Mouse (Mus musculus): ENCODE data around the gene Rbp3. TPM values are rescaled to one million over a fixed set of nuclear protein-coding genes. Genes with fewer than 3 reads are reported as not detected.

Rbp3 gene
- total RNA-seq (2014; rRNA removed) (1.2 and 1.4 TPM in 2 replicates), polyA plus RNA-seq (2015; fragmentation: Nextera tagmentation; extraction: Ambion mirVana) (0.58 and 0.71 TPM in 2 replicates)

- Histone ChIP-seq H3K9ac (replicated peaks; ENCODE audit: low read length) (no peak within 1 kb of the TSS), H3K4me3 (ENCODE audit: low read length) (no peak within 1 kb of the TSS), H3K27me3 (ENCODE audit: insufficient read depth, low read length) (no peaks in the 10 kb centered on the region), H3K27ac (no peak within 1 kb of the TSS), H3K36me3 (ENCODE audit: insufficient read depth, low read length) (no peaks in the 10 kb centered on the region), H3K4me1 (ENCODE audit: insufficient read depth, low read length) (no peaks in the 10 kb centered on the region), H3K4me2 (ENCODE audit: low read depth, low read length) (no peak within 1 kb of the TSS), H3K9me3 (ENCODE audit: low read length) (no peaks in the 10 kb centered on the region)
- WGBS: 83% methylated on average over 5 of the region's 5 CpGs
- DNase-seq (ENCODE audit: low spot score) (no peak), ATAC-seq (no peak)
- no peak for TF ChIP-seq CTCF (IDR thresholded peaks at IDR 0.05; ENCODE audit: low read depth)
Measured at GRCm38 (mm10) chr14:33953761-33954160, at the start of gene Rbp3. Gene Rbp3, plus strand, starts transcription at chr14:33954003.

- no peak overlapping the region for H3K4me2 ChIP-seq (ENCODE audit: low read depth, low read length)
- ATAC-seq (no peak), DNase-seq (ENCODE audit: low spot score) (no peak)
- no peaks in the 10 kb centered on the region for H3K27me3 ChIP-seq (ENCODE audit: insufficient read depth, low read length)
- no peak overlapping the region for H3K4me3 ChIP-seq (ENCODE audit: low read length)
- no peak for TF ChIP-seq CTCF (IDR thresholded peaks at IDR 0.05; ENCODE audit: low read depth)
- H3K4me1 ChIP-seq (ENCODE audit: insufficient read depth, low read length): no peaks in the 10 kb centered on the region
- H3K36me3 ChIP-seq (ENCODE audit: insufficient read depth, low read length): no peaks in the 10 kb centered on the region
- no peak overlapping the region for H3K27ac ChIP-seq
- H3K9me3 ChIP-seq (ENCODE audit: low read length): no peaks in the 10 kb centered on the region
- no peak overlapping the region for H3K9ac ChIP-seq (replicated peaks; ENCODE audit: low read length)
Measured at GRCm38 (mm10) chr14:33904851-33905250, 49.0 kb upstream of the Rbp3 start.

- Histone ChIP-seq H3K27ac (no peak overlapping the region), H3K36me3 (ENCODE audit: insufficient read depth, low read length) (no peaks in the 10 kb centered on the region), H3K9me3 (ENCODE audit: low read length) (no peaks in the 10 kb centered on the region), H3K27me3 (ENCODE audit: insufficient read depth, low read length) (0 out of 2 replicates have a peak, but pooled peaks cover 3% of the 10 kb centered on the region), H3K4me3 (ENCODE audit: low read length) (no peak overlapping the region), H3K9ac (replicated peaks; ENCODE audit: low read length) (no peak overlapping the region), H3K4me2 (ENCODE audit: low read depth, low read length) (no peak overlapping the region), H3K4me1 (ENCODE audit: insufficient read depth, low read length) (no peaks in the 10 kb centered on the region)
- peak; percentile 67 for TF ChIP-seq CTCF (IDR thresholded peaks at IDR 0.05; ENCODE audit: low read depth)
- ATAC-seq (no peak), DNase-seq (ENCODE audit: low spot score) (peak; percentile 54)
- whole genome bisulfite sequencing: 34% methylated on average over 3 of the region's 3 CpGs
Measured at GRCm38 (mm10) chr14:33913727-33914126, 40.1 kb upstream of the Rbp3 start.

GRCm38 (mm10) chr14:33914206-33914605 is 39.6 kb upstream of the Rbp3 start:
- Histone ChIP-seq H3K9ac (replicated peaks; ENCODE audit: low read length) (no peak overlapping the region), H3K4me3 (ENCODE audit: low read length) (no peak overlapping the region), H3K4me2 (ENCODE audit: low read depth, low read length) (no peak overlapping the region), H3K9me3 (ENCODE audit: low read length) (no peaks in the 10 kb centered on the region), H3K27ac (no peak overlapping the region), H3K27me3 (ENCODE audit: insufficient read depth, low read length) (0 out of 2 replicates have a peak, but pooled peaks cover 3% of the 10 kb centered on the region), H3K36me3 (ENCODE audit: insufficient read depth, low read length) (no peaks in the 10 kb centered on the region), H3K4me1 (ENCODE audit: insufficient read depth, low read length) (no peaks in the 10 kb centered on the region)
- no peak for ATAC-seq
- no peak for DNase-seq (ENCODE audit: low spot score)
- WGBS: 74% methylated on average over 9 of the region's 9 CpGs
- TF ChIP-seq CTCF (IDR thresholded peaks at IDR 0.05; ENCODE audit: low read depth): no peak

- H3K27me3 ChIP-seq (ENCODE audit: insufficient read depth, low read length): peaks cover 16% of the 10 kb centered on the region; the same call in 1 of the 2 replicates
- WGBS: 16% methylated on average over 14 of the region's 14 CpGs
Measured at GRCm38 (mm10) chr14:33920727-33921559, 32.9 kb upstream of the Rbp3 start.

GRCm38 (mm10) chr14:33922771-33923167 is 31.0 kb upstream of the Rbp3 start:
- no peak for ATAC-seq
- H3K9me3 ChIP-seq (ENCODE audit: low read length): no peaks in the 10 kb centered on the region
- peaks cover 16% of the 10 kb centered on the region; the same call in 1 of the 2 replicates for H3K27me3 ChIP-seq (ENCODE audit: insufficient read depth, low read length)
- no peak for DNase-seq (ENCODE audit: low spot score)
- H3K4me2 ChIP-seq (ENCODE audit: low read depth, low read length): peak overlapping the region; percentile 94
- no peak for TF ChIP-seq CTCF (IDR thresholded peaks at IDR 0.05; ENCODE audit: low read depth)
- H3K27ac ChIP-seq: 0 out of 2 replicates have a peak overlapping the region, but pooled peaks have one; percentile 54
- no peaks in the 10 kb centered on the region for H3K36me3 ChIP-seq (ENCODE audit: insufficient read depth, low read length)
- H3K4me1 ChIP-seq (ENCODE audit: insufficient read depth, low read length): peaks cover 5% of the 10 kb centered on the region; the same call in 1 of the 2 replicates
- H3K9ac ChIP-seq (replicated peaks; ENCODE audit: low read length): peak overlapping the region; percentile 54; the same call in 1 of the 2 replicates
- 20% methylated on average over 8 of the region's 8 CpGs for WGBS
- peak overlapping the region; percentile 58 for H3K4me3 ChIP-seq (ENCODE audit: low read length)

More at GRCm38 (mm10) chr14:33920727-33921559, 32.9 kb upstream of the Rbp3 start:
- Histone ChIP-seq H3K4me1 (ENCODE audit: insufficient read depth, low read length) (peaks cover 5% of the 10 kb centered on the region; the same call in 1 of the 2 replicates), H3K9me3 (ENCODE audit: low read length) (no peaks in the 10 kb centered on the region), H3K36me3 (ENCODE audit: insufficient read depth, low read length) (no peaks in the 10 kb centered on the region), H3K4me3 (ENCODE audit: low read length) (no peak overlapping the region), H3K9ac (replicated peaks; ENCODE audit: low read length) (no peak overlapping the region), H3K4me2 (ENCODE audit: low read depth, low read length) (no peak overlapping the region), H3K27ac (peak overlapping the region; percentile 42; the same call in 1 of the 2 replicates)
- DNase-seq (ENCODE audit: low spot score) (peak; percentile 67), ATAC-seq (peak; percentile 72)
- TF ChIP-seq CTCF (IDR thresholded peaks at IDR 0.05; ENCODE audit: low read depth): no peak
